Mouse (Mus musculus): ENCODE results near the gene Spock1. TPM values are rescaled to one million over a fixed set of nuclear protein-coding genes. Genes with fewer than 3 reads are reported as not detected.

The Spock1 gene
- polyA plus RNA-seq (2014; fragmentation: Nextera tagmentation; extraction: Ambion mirVana), result 11.8 and 12.5 TPM in 2 replicates

DNA sequence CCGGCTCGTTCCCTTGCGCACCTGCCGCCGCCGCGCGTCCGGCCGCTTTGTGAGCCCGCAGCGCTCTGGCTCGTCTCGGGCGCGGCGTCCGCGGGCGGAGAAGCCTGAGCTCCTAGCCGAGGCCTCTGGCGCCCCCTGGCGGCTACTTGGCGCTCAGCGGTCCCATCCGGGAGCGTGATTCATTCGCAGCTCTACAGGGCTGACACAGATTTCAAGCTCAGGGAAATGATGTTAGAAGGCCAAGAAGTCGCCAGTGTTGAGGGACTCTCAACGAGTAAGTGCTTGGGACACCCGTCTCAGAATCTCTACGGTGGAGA, at the start of gene Spock1:
TSS of gene Spock1 (minus strand) at position 67 of the 317 bp plus-strand sequence.
- peaks cover 16% of the 10 kb centered on the region; the same call in 1 of the 2 replicates for H3K9me3 ChIP-seq (ENCODE audit: control insufficient read depth, low read length)
- H3K36me3 ChIP-seq (ENCODE audit: control insufficient read depth, insufficient read depth, low read length), result no peaks in the 10 kb centered on the region
- H3K4me3 ChIP-seq (ENCODE audit: low read depth, low read length), result peak within 1 kb of the TSS; percentile 42
- ATAC-seq (ENCODE audit: low read depth) (peak; percentile 86), DNase-seq (ENCODE audit: low spot score) (peak; percentile 89)
- H3K4me1 ChIP-seq (ENCODE audit: control insufficient read depth, insufficient read depth, low read length), result peaks cover 8% of the 10 kb centered on the region; the same call in 1 of the 2 replicates
- H3K4me2 ChIP-seq (ENCODE audit: low read depth, low read length), result peak within 1 kb of the TSS; percentile 62
- H3K9ac ChIP-seq (ENCODE audit: low read depth, low read length), result peak within 1 kb of the TSS; percentile 45
- no peak within 1 kb of the TSS for H3K27ac ChIP-seq (replicated peaks; ENCODE audit: low read depth, low read length)
- WGBS, result under 1% methylated on average over 19 of the region's 32 CpGs
- peaks cover 26% of the 10 kb centered on the region for H3K27me3 ChIP-seq (replicated peaks; ENCODE audit: control insufficient read depth, insufficient read depth, low read length)

GRCm38 (mm10) chr13:57950091-57950490, 42.0 kb upstream of the Spock1 start:
- Histone ChIP-seq H3K27ac (replicated peaks; ENCODE audit: low read depth, low read length) (no peak overlapping the region), H3K27me3 (replicated peaks; ENCODE audit: control insufficient read depth, insufficient read depth, low read length) (no peaks in the 10 kb centered on the region), H3K4me3 (ENCODE audit: low read depth, low read length) (no peak overlapping the region), H3K9ac (ENCODE audit: low read depth, low read length) (no peak overlapping the region), H3K9me3 (ENCODE audit: control insufficient read depth, low read length) (no peaks in the 10 kb centered on the region), H3K4me2 (ENCODE audit: low read depth, low read length) (no peak overlapping the region), H3K36me3 (ENCODE audit: control insufficient read depth, insufficient read depth, low read length) (no peaks in the 10 kb centered on the region), H3K4me1 (ENCODE audit: control insufficient read depth, insufficient read depth, low read length) (no peaks in the 10 kb centered on the region)
- no peak for DNase-seq (ENCODE audit: low spot score)
- no peak for ATAC-seq (ENCODE audit: low read depth)
- WGBS, result 72% methylated on average over 12 of the region's 12 CpGs

- ATAC-seq (ENCODE audit: low read depth) (no peak), DNase-seq (ENCODE audit: low spot score) (no peak)
- Histone ChIP-seq H3K4me1 (ENCODE audit: control insufficient read depth, insufficient read depth, low read length) (no peaks in the 10 kb centered on the region), H3K4me2 (ENCODE audit: low read depth, low read length) (no peak overlapping the region), H3K9ac (ENCODE audit: low read depth, low read length) (no peak overlapping the region), H3K4me3 (ENCODE audit: low read depth, low read length) (no peak overlapping the region), H3K27ac (replicated peaks; ENCODE audit: low read depth, low read length) (no peak overlapping the region), H3K9me3 (ENCODE audit: control insufficient read depth, low read length) (no peaks in the 10 kb centered on the region), H3K27me3 (replicated peaks; ENCODE audit: control insufficient read depth, insufficient read depth, low read length) (no peaks in the 10 kb centered on the region), H3K36me3 (ENCODE audit: control insufficient read depth, insufficient read depth, low read length) (no peaks in the 10 kb centered on the region)
- 86% methylated on average over 4 of the region's 4 CpGs for WGBS
Measured at GRCm38 (mm10) chr13:57949513-57949912, 41.4 kb upstream of the Spock1 start.

DNA sequence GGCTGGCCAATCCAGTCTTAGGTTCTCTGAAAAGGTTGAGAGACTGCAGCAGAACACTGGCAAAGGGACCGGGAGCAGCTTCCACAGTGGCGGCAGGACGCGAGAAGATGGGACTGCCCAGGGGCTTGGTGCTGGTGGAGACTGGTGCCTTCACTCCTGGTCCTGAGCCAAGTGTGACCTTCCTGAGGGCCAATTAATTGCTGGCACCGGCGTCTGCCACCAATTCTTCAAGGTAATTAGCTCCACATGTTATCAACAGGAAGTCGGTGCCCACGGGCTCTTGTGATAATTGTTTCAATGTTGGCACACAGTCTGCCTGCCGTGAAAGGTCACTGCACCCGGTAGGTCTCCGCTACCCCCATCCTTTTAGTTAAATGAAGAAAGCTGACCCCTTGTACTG, 37.1 kb upstream of the Spock1 start:
- WGBS, result 44% methylated on average over 11 of the region's 11 CpGs

DNA sequence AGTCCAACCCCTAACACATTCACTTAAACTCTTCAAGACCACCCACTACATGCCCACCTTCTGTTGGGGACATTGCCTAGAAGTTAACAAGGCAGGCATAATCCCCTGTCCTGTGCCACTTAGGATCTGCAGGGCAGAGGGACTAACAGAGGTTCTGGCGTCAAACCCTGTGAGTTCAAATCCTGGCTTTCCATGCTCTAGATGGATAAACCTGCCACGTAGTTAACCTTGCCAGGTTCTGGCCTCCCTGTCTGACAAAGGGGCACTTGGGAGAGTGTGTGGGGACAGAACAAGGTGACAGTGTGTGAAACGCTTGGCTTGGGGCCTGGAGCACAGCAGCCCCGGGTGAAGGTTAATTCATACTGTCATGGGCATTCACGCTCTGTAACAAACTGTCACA, 36.3 kb upstream of the Spock1 start:
- Histone ChIP-seq H3K4me3 (ENCODE audit: low read depth, low read length) (no peak overlapping the region), H3K27ac (replicated peaks; ENCODE audit: low read depth, low read length) (no peak overlapping the region), H3K36me3 (ENCODE audit: control insufficient read depth, insufficient read depth, low read length) (no peaks in the 10 kb centered on the region), H3K27me3 (replicated peaks; ENCODE audit: control insufficient read depth, insufficient read depth, low read length) (no peaks in the 10 kb centered on the region), H3K9ac (ENCODE audit: low read depth, low read length) (no peak overlapping the region), H3K9me3 (ENCODE audit: control insufficient read depth, low read length) (no peaks in the 10 kb centered on the region), H3K4me1 (ENCODE audit: control insufficient read depth, insufficient read depth, low read length) (no peaks in the 10 kb centered on the region), H3K4me2 (ENCODE audit: low read depth, low read length) (no peak overlapping the region)
- ATAC-seq (ENCODE audit: low read depth) (no peak), DNase-seq (ENCODE audit: low spot score) (no peak)
- WGBS, result 70% methylated on average over 5 of the region's 5 CpGs

More for the DNA sequence above, 37.1 kb upstream of the Spock1 start:
- Histone ChIP-seq H3K9ac (ENCODE audit: low read depth, low read length) (no peak overlapping the region), H3K27me3 (replicated peaks; ENCODE audit: control insufficient read depth, insufficient read depth, low read length) (no peaks in the 10 kb centered on the region), H3K4me3 (ENCODE audit: low read depth, low read length) (no peak overlapping the region), H3K4me2 (ENCODE audit: low read depth, low read length) (no peak overlapping the region), H3K4me1 (ENCODE audit: control insufficient read depth, insufficient read depth, low read length) (no peaks in the 10 kb centered on the region), H3K36me3 (ENCODE audit: control insufficient read depth, insufficient read depth, low read length) (no peaks in the 10 kb centered on the region), H3K27ac (replicated peaks; ENCODE audit: low read depth, low read length) (no peak overlapping the region), H3K9me3 (ENCODE audit: control insufficient read depth, low read length) (no peaks in the 10 kb centered on the region)
- ATAC-seq (ENCODE audit: low read depth), result no peak
- no peak for DNase-seq (ENCODE audit: low spot score)

DNA sequence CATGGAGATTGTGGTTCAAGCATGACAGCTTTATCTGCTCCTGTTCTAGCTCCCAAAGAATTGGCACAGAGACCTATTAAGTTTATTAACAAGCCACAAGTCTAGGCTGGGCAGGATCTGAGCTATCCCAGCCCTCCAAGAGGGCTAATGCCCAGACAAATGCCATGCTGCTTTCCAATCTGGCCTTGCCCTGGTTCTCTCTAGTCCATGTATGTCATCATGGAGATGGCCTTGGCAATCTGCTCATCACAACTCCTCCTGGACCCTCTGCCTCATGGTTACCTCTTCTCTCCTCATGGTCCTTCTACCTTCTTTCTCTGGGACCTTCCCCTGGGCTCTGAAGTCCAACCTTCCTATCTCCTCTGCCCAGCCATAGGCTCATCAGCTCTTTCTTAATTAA, 35.8 kb upstream of the Spock1 start:
- DNase-seq (ENCODE audit: low spot score), result no peak
- H3K27ac ChIP-seq (replicated peaks; ENCODE audit: low read depth, low read length), result no peak overlapping the region

GRCm38 (mm10) chr13:57937463-57938229, 29.5 kb upstream of the Spock1 start:
- WGBS, result 71% methylated on average over 4 of the region's 4 CpGs
- no peak for ATAC-seq (ENCODE audit: low read depth)
- Histone ChIP-seq H3K9ac (ENCODE audit: low read depth, low read length) (no peak overlapping the region), H3K27me3 (replicated peaks; ENCODE audit: control insufficient read depth, insufficient read depth, low read length) (no peaks in the 10 kb centered on the region), H3K4me3 (ENCODE audit: low read depth, low read length) (no peak overlapping the region), H3K36me3 (ENCODE audit: control insufficient read depth, insufficient read depth, low read length) (no peaks in the 10 kb centered on the region), H3K9me3 (ENCODE audit: control insufficient read depth, low read length) (no peaks in the 10 kb centered on the region), H3K4me2 (ENCODE audit: low read depth, low read length) (no peak overlapping the region), H3K27ac (replicated peaks; ENCODE audit: low read depth, low read length) (no peak overlapping the region), H3K4me1 (ENCODE audit: control insufficient read depth, insufficient read depth, low read length) (no peaks in the 10 kb centered on the region)
- no peak for DNase-seq (ENCODE audit: low spot score)

More for the DNA sequence above, 35.8 kb upstream of the Spock1 start:
- Histone ChIP-seq H3K9me3 (ENCODE audit: control insufficient read depth, low read length) (no peaks in the 10 kb centered on the region), H3K36me3 (ENCODE audit: control insufficient read depth, insufficient read depth, low read length) (no peaks in the 10 kb centered on the region), H3K4me2 (ENCODE audit: low read depth, low read length) (no peak overlapping the region), H3K27me3 (replicated peaks; ENCODE audit: control insufficient read depth, insufficient read depth, low read length) (no peaks in the 10 kb centered on the region), H3K4me1 (ENCODE audit: control insufficient read depth, insufficient read depth, low read length) (no peaks in the 10 kb centered on the region), H3K9ac (ENCODE audit: low read depth, low read length) (no peak overlapping the region), H3K4me3 (ENCODE audit: low read depth, low read length) (no peak overlapping the region)
- ATAC-seq (ENCODE audit: low read depth), result no peak

DNA sequence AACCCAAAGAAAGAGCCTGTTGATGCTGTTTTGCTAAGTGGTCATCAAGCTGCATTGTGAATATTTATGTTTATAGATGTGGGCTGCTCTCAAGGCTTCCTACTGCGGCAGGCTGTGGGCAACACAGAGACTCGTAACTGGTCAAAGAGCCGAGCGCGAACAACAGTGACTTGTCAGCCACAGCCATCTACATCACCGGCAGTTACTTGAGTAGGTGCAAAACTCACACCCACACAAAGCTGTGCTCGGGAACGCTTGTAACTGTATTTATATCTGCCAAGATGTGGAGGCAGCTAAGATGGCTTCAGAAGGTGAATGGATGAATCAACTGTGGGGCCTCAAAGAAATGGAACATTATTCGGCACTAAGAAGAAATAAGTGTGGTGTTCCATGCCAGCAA, 23.9 kb upstream of the Spock1 start:
- peaks cover 12% of the 10 kb centered on the region; the same call in 1 of the 2 replicates for H3K4me1 ChIP-seq (ENCODE audit: control insufficient read depth, insufficient read depth, low read length)
- H3K27ac ChIP-seq (replicated peaks; ENCODE audit: low read depth, low read length), result no peak overlapping the region
- no peaks in the 10 kb centered on the region for H3K36me3 ChIP-seq (ENCODE audit: control insufficient read depth, insufficient read depth, low read length)
- H3K4me3 ChIP-seq (ENCODE audit: low read depth, low read length), result no peak overlapping the region
- no peaks in the 10 kb centered on the region for H3K27me3 ChIP-seq (replicated peaks; ENCODE audit: control insufficient read depth, insufficient read depth, low read length)
- H3K4me2 ChIP-seq (ENCODE audit: low read depth, low read length), result no peak overlapping the region
- ATAC-seq (ENCODE audit: low read depth) (no peak), DNase-seq (ENCODE audit: low spot score) (no peak)
- H3K9me3 ChIP-seq (ENCODE audit: control insufficient read depth, low read length), result no peaks in the 10 kb centered on the region
- 91% methylated on average over 9 of the region's 9 CpGs for WGBS
- H3K9ac ChIP-seq (ENCODE audit: low read depth, low read length), result no peak overlapping the region

DNA sequence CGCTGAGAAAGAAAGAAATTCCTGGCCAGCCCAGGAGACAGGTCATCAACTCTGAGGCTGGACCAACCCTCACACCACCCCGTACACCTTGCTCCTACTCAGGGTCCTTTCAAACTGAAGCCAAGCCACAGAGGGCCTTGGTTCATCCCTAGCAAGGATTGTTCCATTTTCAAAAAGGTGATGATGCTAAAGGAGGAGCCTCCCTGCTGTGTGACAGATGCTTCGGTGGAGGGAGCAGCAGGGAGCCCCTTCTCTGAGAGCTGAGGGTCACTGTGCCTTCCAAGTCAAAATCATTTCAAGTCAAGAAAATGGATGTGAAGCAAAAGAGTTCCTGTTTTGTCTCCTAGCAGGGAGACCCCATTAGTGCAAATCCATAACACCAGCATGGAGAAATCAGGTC, 23.2 kb upstream of the Spock1 start:
- no peak overlapping the region for H3K27ac ChIP-seq (replicated peaks; ENCODE audit: low read depth, low read length)
- H3K9ac ChIP-seq (ENCODE audit: low read depth, low read length), result no peak overlapping the region
- H3K9me3 ChIP-seq (ENCODE audit: control insufficient read depth, low read length), result no peaks in the 10 kb centered on the region
- H3K27me3 ChIP-seq (replicated peaks; ENCODE audit: control insufficient read depth, insufficient read depth, low read length), result no peaks in the 10 kb centered on the region
- H3K4me2 ChIP-seq (ENCODE audit: low read depth, low read length), result no peak overlapping the region
- WGBS, result 42% methylated on average over 3 of the region's 3 CpGs
- no peaks in the 10 kb centered on the region for H3K36me3 ChIP-seq (ENCODE audit: control insufficient read depth, insufficient read depth, low read length)
- ATAC-seq (ENCODE audit: low read depth) (no peak), DNase-seq (ENCODE audit: low spot score) (no peak)
- peaks cover 12% of the 10 kb centered on the region; the same call in 1 of the 2 replicates for H3K4me1 ChIP-seq (ENCODE audit: control insufficient read depth, insufficient read depth, low read length)
- no peak overlapping the region for H3K4me3 ChIP-seq (ENCODE audit: low read depth, low read length)
